Mouse (Mus musculus) embryonic facial prominence, embryonic 13.5 days (tissue): ENCODE data around the gene Nr2f2. TPM values are rescaled to one million over a fixed set of nuclear protein-coding genes. Genes with fewer than 3 reads are reported as not detected.

Source experiments
- ATAC-seq: fragments of 200-750 bp; cut with Nextera tagmentation; 2 replicates; pipeline ENCODE4 v1.8.0; 2017; ENCODE audit warnings: low read depth; ENCODE audit not compliant: insufficient number of reproducible peaks, insufficient read depth, low FRiP score, low TSS enrichment
- H3K27ac ChIP-seq: fragments of 300-500 bp; sonication (generic); 2 replicates; pipeline ENCODE4 v1.5.1; 2015; ENCODE audit warnings: moderate library complexity, mild to moderate bottlenecking, inconsistent platforms
- H3K27me3 ChIP-seq: fragments of 300-500 bp; sonication (generic); 2 replicates; pipeline ENCODE4 v1.6.1; 2015; ENCODE audit warnings: mild to moderate bottlenecking, inconsistent platforms
- H3K36me3 ChIP-seq: fragments of 300-500 bp; sonication (generic); 2 replicates; pipeline ENCODE4 v1.6.1; 2015; ENCODE audit warnings: mild to moderate bottlenecking, inconsistent platforms
- H3K4me1 ChIP-seq: fragments of 300-500 bp; sonication (generic); 2 replicates; pipeline ENCODE4 v1.6.1; 2015; ENCODE audit warnings: inconsistent platforms
- H3K4me2 ChIP-seq: fragments of 300-500 bp; sonication (generic); 2 replicates; pipeline ENCODE4 v1.6.1; 2015; ENCODE audit warnings: moderate library complexity, mild to moderate bottlenecking, inconsistent platforms
- H3K4me3 ChIP-seq: fragments of 300-500 bp; sonication (generic); 2 replicates; pipeline ENCODE4 v1.5.1; 2015; ENCODE audit warnings: mild to moderate bottlenecking, inconsistent platforms
- H3K9ac ChIP-seq: fragments of 300-500 bp; sonication (generic); 2 replicates; pipeline ENCODE4 v1.6.1; 2015; ENCODE audit warnings: mild to moderate bottlenecking, inconsistent platforms
- H3K9me3 ChIP-seq: fragments of 300-500 bp; sonication (generic); 2 replicates; pipeline ENCODE4 v1.6.1; 2016; ENCODE audit warnings: inconsistent platforms
- WGBS: fragments of 180-500 bp; shearing (Covaris S2); methylation state at CpG from one replicate; pipeline ENCODE4 v1.1.7; 2015; ENCODE audit warnings: mixed read lengths; 5-methylcytosine and 5-hydroxymethylcytosine counted together
- polyA plus RNA-seq: library from polyadenylated mRNA; unstranded; fragments of >200 nt; fragmentation: Nextera tagmentation; extraction: Ambion mirVana; gene quantifications from 2 replicates; pipeline ENCODE4 v1.2.1, GENCODE M21; 2015

Gene Nr2f2
- polyA plus RNA-seq, 1 experiment from 2014 or later, result 42.9 TPM

- no peaks in the 10 kb centered on the region for H3K36me3 ChIP-seq
- H3K4me3 ChIP-seq, result no peak overlapping the region
- ATAC-seq, result no peak
- H3K27me3 ChIP-seq, result peaks cover 83% of the 10 kb centered on the region
- H3K9ac ChIP-seq, result no peak overlapping the region
- H3K4me1 ChIP-seq, result no peaks in the 10 kb centered on the region
- no peak overlapping the region for H3K27ac ChIP-seq
- no peaks in the 10 kb centered on the region for H3K9me3 ChIP-seq
- H3K4me2 ChIP-seq, result no peak overlapping the region
- 71% methylated on average over 14 of the region's 14 CpGs for WGBS
Measured at GRCm38 (mm10) chr7:70381409-70382244, 15.1 kb upstream of the Nr2f2 start.

DNA sequence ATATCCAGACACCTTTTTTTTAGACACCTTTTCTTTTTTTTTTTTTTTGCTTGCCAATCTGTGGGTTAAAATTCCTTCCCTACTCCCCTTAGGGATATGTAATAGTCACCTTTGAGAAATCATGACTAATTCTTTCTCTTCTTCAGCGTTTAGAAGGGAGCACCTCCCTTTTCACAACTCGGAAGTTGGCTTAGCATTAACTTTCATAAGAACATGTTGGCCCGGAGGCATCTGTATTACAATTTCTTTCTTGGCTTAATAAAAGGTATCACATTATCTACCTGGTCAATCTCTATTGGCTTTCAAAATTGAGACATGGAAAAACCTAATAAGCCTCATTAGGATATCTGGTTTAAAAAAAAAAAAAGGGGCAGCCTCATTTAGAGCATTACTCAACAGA lies 14.4 kb upstream of the Nr2f2 start:
- no peak overlapping the region for H3K27ac ChIP-seq
- WGBS, result 48% methylated on average over 3 of the region's 3 CpGs
- no peak overlapping the region for H3K4me3 ChIP-seq
- no peak overlapping the region for H3K9ac ChIP-seq
- no peaks in the 10 kb centered on the region for H3K4me1 ChIP-seq
- H3K27me3 ChIP-seq, result peaks cover 83% of the 10 kb centered on the region
- H3K4me2 ChIP-seq, result no peak overlapping the region
- no peak for ATAC-seq
- H3K9me3 ChIP-seq, result no peaks in the 10 kb centered on the region
- H3K36me3 ChIP-seq, result no peaks in the 10 kb centered on the region

GRCm38 (mm10) chr7:70380246-70380645 lies 13.7 kb upstream of the Nr2f2 start:
- H3K36me3 ChIP-seq, result no peaks in the 10 kb centered on the region
- no peak for ATAC-seq

GRCm38 (mm10) chr7:70370552-70371262 lies 4.2 kb upstream of the Nr2f2 start:
- Histone ChIP-seq H3K4me2 (peak overlapping the region; percentile 60), H3K4me1 (peaks cover 14% of the 10 kb centered on the region), H3K36me3 (no peaks in the 10 kb centered on the region), H3K4me3 (peak overlapping the region; percentile 36; the same call in 1 of the 2 replicates), H3K27ac (no peak overlapping the region), H3K9ac (no peak overlapping the region), H3K27me3 (peaks cover 85% of the 10 kb centered on the region), H3K9me3 (no peaks in the 10 kb centered on the region)
- WGBS, result 4% methylated on average over 18 of the region's 18 CpGs
- ATAC-seq, result no peak

More at GRCm38 (mm10) chr7:70380246-70380645, 13.7 kb upstream of the Nr2f2 start:
- no peak overlapping the region for H3K4me2 ChIP-seq
- H3K27me3 ChIP-seq, result peaks cover 81% of the 10 kb centered on the region
- no peak overlapping the region for H3K4me3 ChIP-seq
- H3K9me3 ChIP-seq, result no peaks in the 10 kb centered on the region
- H3K27ac ChIP-seq, result no peak overlapping the region
- H3K9ac ChIP-seq, result no peak overlapping the region
- H3K4me1 ChIP-seq, result no peaks in the 10 kb centered on the region
- WGBS, result 80% methylated on average over 3 of the region's 3 CpGs

DNA sequence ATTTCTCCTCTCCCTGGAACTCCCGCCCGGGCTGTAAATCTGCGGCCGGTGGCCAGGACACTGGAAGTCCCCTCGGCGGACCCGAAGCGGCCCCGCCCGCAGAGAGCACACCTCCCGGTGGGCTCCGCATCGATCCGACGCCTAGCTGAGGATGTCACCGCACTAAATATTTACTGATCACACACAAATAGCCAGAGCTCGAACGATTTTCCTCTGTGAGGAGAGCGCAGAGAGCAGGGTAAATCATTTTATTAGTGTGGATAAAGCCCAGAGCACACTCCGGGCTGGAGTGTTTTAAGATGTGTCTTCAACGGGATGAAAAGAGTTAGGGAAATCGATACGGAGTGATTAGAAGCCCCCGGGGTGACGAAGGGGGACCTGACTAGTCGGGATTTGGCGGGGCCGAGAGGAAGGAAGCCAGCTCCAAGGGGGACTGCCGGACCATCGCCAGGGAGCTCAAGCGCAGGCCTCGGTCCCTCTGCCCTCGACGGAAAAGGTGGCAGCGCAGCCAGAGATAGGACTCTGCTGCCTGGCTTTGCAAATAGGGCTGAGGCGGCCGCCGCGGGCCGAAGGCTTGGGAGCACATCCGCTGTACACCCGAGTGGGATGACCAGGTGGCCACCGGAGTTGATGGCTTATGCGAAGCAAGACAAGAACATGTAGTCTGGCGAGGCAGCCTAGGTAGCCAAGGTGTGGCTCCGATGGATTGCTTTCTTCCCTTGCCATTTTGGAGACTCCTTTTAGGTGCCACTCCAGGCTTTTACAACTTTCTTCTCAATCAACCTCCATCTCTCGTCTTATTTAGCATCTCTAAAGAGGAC lies 3.4 kb upstream of the Nr2f2 start:
- no peak for ATAC-seq

DNA sequence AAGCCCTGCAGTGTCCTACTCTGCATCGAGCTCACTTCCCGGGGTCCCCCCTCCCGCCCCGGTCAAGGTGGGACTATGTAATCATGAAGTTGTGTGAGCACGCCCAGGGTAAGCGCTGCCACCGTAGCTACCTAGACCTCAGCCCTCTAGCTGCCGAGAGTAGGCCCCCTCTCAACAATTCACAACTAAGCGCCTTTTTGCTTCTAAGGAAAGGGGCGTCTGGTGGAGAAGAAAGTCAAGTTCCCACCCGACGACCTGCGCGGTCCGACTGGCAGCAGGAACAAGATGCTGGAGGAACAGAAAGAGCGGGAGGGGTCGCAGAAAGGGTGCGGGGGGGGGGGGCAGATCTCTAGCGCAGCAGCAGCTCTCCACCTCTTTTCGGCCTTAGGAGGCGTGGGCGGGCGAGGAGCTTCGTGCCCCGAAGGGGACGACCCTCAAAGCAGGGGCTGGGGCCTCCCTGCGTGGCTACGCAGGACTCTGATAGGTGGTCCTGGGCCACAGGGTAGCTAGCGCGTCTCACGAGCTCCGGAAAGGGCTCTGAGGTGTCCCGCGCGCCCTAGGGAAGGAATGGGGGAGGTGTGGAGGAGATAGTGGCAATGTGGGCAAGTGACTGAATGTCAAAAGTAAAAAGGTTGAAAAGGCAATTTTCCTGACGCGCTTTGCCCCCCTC lies 2.7 kb upstream of the Nr2f2 start:
- WGBS, result 1% methylated on average over 37 of the region's 37 CpGs
- H3K9ac ChIP-seq, result peak overlapping the region; percentile 52
- H3K9me3 ChIP-seq, result no peaks in the 10 kb centered on the region
- peak overlapping the region; percentile 60 for H3K4me2 ChIP-seq
- H3K36me3 ChIP-seq, result no peaks in the 10 kb centered on the region
- H3K4me3 ChIP-seq, result peak overlapping the region; percentile 36
- ATAC-seq, result no peak
- peaks cover 84% of the 10 kb centered on the region for H3K27me3 ChIP-seq
- no peak overlapping the region for H3K27ac ChIP-seq
- H3K4me1 ChIP-seq, result peaks cover 17% of the 10 kb centered on the region

More for the DNA sequence above, 3.4 kb upstream of the Nr2f2 start:
- H3K9me3 ChIP-seq, result no peaks in the 10 kb centered on the region
- peaks cover 17% of the 10 kb centered on the region for H3K4me1 ChIP-seq
- H3K9ac ChIP-seq, result peak overlapping the region; percentile 52
- peak overlapping the region; percentile 60 for H3K4me2 ChIP-seq
- peaks cover 86% of the 10 kb centered on the region for H3K27me3 ChIP-seq
- H3K27ac ChIP-seq, result no peak overlapping the region
- WGBS, result 3% methylated on average over 47 of the region's 47 CpGs
- peak overlapping the region; percentile 36 for H3K4me3 ChIP-seq
- H3K36me3 ChIP-seq, result no peaks in the 10 kb centered on the region

- peak overlapping the region; percentile 60 for H3K4me2 ChIP-seq
- peaks cover 17% of the 10 kb centered on the region for H3K4me1 ChIP-seq
- WGBS, result 33% methylated on average over 4 of the region's 4 CpGs
- peak overlapping the region; percentile 36 for H3K4me3 ChIP-seq
- H3K27me3 ChIP-seq, result peaks cover 81% of the 10 kb centered on the region
- H3K36me3 ChIP-seq, result no peaks in the 10 kb centered on the region
- no peak overlapping the region for H3K27ac ChIP-seq
- no peaks in the 10 kb centered on the region for H3K9me3 ChIP-seq
- ATAC-seq, result no peak
- no peak overlapping the region for H3K9ac ChIP-seq
Measured at GRCm38 (mm10) chr7:70368751-70369060, 2.2 kb upstream of the Nr2f2 start.

- Histone ChIP-seq H3K27ac (no peak overlapping the region), H3K27me3 (peaks cover 83% of the 10 kb centered on the region), H3K9ac (no peak overlapping the region), H3K9me3 (no peaks in the 10 kb centered on the region), H3K4me2 (0 out of 2 replicates have a peak overlapping the region, but pooled peaks have one; percentile 60), H3K4me1 (peaks cover 17% of the 10 kb centered on the region), H3K4me3 (no peak overlapping the region), H3K36me3 (no peaks in the 10 kb centered on the region)
- 24% methylated on average over 6 of the region's 6 CpGs for whole genome bisulfite sequencing
- no peak for ATAC-seq
Measured at GRCm38 (mm10) chr7:70368268-70368655, 1.7 kb upstream of the Nr2f2 start.

DNA sequence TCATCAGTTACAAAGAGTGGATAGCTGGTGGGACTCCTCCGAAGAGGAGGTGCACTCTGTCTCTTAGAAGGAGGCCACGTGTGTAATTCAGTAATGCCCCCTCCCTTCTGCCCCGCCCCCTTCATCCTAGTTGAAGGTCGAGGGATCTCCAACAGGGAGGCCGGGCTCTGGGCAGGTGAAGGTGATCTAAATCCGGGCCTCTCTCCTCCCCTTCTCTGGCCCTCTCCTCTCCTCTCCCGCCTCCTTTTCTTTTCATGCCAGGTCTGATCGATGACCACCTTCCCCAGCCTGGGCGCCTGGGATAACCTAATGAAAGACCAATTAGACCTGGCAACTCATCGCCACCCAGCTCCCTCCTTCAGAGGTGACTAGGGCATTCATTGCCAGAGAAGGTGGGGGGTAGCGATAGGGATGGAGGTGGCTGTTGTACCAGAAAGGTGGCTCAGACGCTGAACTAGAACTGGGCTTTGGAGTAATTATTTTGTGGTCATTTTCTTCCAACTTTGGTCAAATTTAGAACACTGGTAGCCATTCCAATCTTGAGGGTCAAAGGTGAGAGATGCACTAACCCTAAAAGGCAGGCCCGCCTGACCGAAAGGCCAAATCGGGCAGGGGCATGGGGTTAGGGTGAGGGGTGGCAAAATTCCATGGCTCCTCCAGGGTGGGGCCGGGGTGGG lies 1.2 kb upstream of the Nr2f2 start:
- Histone ChIP-seq H3K4me1 (peaks cover 17% of the 10 kb centered on the region), H3K4me3 (no peak overlapping the region), H3K27ac (no peak overlapping the region), H3K4me2 (peak overlapping the region; percentile 33), H3K27me3 (peaks cover 84% of the 10 kb centered on the region), H3K9me3 (no peaks in the 10 kb centered on the region), H3K9ac (no peak overlapping the region), H3K36me3 (no peaks in the 10 kb centered on the region)
- no peak for ATAC-seq
- 14% methylated on average over 16 of the region's 16 CpGs for WGBS

- Histone ChIP-seq H3K9ac (peak overlapping the region; percentile 73; the same call in 1 of the 2 replicates), H3K4me2 (peak overlapping the region; percentile 63), H3K4me3 (peak overlapping the region; percentile 48), H3K27me3 (peaks cover 83% of the 10 kb centered on the region), H3K27ac (no peak overlapping the region; the same call in 1 of the 2 replicates), H3K9me3 (no peaks in the 10 kb centered on the region), H3K4me1 (peaks cover 24% of the 10 kb centered on the region), H3K36me3 (no peaks in the 10 kb centered on the region)
- 0% methylated on average over 1 of the region's 1 CpGs for WGBS
- no peak for ATAC-seq
Measured at GRCm38 (mm10) chr7:70366808-70367095, 217 bp upstream of the Nr2f2 start.

DNA sequence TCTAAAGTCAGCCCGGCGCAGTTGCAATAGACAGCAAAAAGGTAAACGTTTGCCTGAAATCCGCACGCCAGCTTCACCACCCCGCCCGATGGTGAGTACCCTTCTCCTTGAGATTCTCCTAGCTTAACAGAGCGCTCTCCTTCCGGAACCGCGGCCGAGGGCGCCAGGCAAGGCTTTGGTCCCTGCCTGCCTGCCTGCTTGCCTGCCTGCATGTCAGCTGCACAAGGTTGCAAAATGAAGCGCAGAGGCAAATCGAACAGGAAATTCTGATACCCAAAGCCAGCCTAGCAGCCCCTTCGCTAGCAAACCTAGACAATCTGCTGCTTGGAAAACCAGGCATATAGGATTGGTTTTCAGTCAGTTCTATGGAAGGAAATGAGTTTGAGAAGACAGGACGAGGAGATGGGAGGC lies 1.1 kb downstream of the Nr2f2 start:
- Histone ChIP-seq H3K4me3 (peak overlapping the region; percentile 48), H3K4me1 (peaks cover 22% of the 10 kb centered on the region), H3K4me2 (peak overlapping the region; percentile 63), H3K9ac (peak overlapping the region; percentile 73), H3K27me3 (peaks cover 70% of the 10 kb centered on the region), H3K9me3 (no peaks in the 10 kb centered on the region), H3K27ac (peak overlapping the region; percentile 83), H3K36me3 (no peaks in the 10 kb centered on the region)
- ATAC-seq, result no peak
- under 1% methylated on average over 17 of the region's 17 CpGs for WGBS
